Mouse (Mus musculus) right cerebral cortex, adult 2 months (tissue): Measurements from ENCODE around the gene Foxl1.

Experiments
- DNase-seq, 2 experiments: peaks; one replicate each; pipeline ENCODE4 v3.0.0; 2021 to 2022; ENCODE audit warnings: low spot score in 2 of 2

The Foxl1 gene

GRCm38 (mm10) chr8:121093496-121093895, 34.2 kb upstream of the Foxl1 start:
- DNase-seq, result no peak

DNA sequence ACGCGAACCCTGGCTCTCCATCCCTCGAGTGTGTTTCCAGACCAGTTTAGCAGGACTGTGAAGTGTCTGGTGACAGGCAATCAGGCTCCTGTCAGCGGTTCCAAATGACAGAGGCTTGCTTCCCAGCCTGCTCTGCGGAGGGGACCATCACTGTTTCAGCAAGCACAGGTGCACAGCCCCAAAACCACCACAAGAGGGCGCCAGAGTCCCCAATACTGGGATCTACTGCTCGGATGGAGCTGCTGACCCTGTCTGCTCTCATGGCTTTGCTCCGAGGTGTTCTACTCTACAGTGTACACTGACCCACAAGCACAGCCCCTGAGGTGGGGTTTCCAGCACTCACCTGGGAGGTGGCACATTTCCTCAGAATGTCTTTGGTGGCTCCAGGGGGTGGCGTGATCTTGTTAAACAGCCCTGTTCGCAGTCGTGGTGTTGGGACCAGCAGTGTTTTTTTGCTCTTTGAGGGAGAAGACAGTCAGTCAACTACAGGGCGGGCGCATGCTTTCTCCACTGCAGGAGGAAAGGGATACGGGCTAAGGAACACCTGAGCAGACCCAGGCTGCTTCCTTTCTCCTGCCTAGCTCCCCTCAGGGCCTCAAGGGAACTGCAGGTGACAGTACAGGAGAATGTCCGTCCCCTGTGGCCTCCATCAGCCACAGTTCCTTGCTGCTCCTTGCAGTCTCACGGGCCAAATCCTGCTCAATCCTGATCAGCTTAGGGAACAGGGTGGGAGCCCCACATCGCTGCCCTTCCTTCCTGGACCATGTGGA, 23.5 kb upstream of the Foxl1 start:
- DNase-seq, result peak; percentile 75 to 76

DNA sequence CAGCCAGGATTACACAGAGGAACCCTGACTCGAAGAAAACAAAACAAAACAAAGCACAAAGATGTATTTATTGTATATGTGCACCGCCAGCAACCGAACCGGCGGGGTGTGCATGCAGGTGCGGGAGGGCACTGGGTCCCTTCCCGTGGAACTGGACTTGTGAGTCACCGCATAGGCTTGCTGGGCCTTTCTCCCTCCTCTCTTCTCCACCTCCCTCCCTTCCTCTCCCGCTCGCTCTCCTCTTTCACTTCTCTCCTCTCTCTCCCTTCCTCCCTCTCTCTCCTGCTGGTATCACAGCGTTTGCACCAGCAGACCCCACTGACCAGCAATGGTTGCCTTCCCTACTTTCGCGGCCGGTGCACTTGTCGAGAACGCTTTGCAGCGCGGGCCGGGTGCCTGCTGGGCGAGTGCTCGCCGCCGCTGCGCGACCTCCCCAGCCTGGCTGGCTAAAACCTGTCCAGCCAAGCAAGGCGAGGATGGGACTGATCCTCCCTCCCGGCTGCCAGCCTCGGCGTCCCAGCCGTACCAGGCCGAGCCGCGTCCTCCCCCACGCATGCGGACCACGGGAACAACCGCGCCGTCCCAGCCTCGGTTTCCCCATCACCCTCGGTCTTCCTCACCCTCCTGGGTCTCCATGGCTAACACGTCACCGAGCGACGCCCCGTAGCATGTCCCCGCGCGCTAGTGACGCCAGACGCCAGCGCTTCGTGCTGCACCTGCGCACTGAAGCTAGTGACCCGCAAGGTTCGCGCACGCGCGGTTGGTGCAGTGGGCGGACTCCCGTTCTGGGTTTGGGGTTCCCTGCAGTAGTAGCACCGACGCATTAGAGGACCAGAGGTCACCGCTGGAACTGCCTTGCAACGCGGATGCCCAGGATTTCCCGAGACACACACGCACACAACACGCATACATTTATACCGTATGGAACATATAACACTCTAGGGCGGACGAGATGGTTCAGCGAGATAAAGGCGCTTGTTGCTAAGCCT, 19.8 kb upstream of the Foxl1 start, which contains the start of gene Mthfsd:
Gene Mthfsd, minus strand, starts transcription at position 725 of the 989 bp plus-strand sequence.
- DNase-seq, result peak; percentile 99

DNA sequence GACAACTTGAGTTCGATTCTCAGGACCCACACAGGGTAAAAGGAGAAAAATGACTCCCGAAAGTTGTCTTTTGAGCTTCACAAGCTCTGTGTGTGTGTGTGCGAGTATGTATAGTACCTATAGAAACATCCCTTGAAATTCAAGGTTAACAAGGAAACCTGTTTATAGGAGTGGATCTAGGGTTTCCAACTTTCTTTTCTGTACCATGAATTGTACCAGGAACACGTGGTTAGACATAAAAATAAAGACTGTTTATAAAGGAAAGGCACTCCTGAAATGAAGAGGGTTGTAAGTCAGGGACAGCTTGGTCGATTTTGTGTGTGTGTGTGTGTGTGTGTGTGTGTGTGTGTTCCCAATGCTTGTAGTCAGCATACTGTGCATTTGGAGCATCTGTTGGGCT, 19.1 kb upstream of the Foxl1 start:
- DNase-seq, result no peak

GRCm38 (mm10) chr8:121111145-121111907, 16.4 kb upstream of the Foxl1 start:
- DNase-seq, result no peak

DNA sequence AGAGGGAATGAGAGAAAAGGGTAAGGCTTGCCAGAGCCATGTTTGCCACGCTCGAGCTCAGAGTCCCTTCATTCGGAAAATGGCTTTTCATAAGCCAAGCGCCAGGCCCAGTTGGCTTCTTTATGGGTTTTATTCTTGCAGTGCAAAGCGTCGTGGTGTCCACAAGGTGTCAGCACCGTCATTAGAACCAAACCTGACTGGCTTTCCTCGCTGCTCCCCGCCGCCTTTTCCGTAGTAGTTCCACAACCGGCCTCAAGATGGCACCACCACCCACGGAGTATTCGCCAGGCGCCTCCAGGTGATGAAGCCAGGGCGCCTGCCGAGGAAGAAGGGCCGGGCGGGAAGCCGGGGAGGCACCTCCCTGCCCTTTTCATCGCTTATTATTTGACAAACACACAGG, 14.5 kb upstream of the Foxl1 start:
- DNase-seq, result peak; percentile 97 to 99

DNA sequence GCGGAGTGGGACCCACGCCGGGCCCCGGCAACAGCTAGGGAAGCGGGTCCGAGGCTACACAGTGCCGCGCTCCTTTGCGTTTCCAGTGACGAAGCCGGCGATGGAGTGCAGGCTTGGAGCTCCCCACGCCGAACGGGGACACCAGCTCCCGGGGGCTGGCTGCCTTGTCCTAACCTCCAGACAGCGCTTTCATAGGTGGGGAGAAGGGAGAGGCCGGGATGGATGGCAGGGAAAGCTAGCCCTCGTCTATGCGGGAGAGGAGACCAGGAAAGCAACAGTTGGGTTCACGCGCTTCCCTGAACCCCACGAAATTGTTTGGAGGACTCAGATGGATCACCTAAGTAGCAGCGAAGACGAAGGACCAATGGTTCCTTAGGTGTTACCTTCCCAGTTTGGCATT, 12.6 kb upstream of the Foxl1 start:
- no peak for DNase-seq

DNA sequence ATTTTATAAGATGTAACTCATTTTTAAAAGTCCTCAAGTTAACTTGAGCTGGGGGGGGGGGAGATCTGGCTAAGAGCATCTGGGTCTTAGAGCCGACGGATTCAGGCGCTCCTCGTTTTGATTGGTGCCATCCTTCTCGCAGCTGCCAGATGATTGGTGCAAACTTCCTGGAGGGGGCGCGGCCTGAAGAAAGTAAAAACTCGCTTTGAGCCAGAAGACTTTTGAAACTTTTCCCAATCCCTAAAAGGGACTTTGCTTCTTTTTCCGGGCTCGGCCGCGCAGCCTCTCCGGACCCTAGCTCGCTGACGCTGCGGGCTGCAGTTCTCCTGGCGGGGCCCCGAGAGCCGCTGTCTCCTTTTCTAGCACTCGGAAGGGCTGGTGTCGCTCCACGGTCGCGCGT, 11.8 kb upstream of the Foxl1 start, which contains the start of gene Foxc2:
Gene Foxc2, plus strand, starts transcription at position 224 of the 400 bp plus-strand sequence.
- peak; percentile 45 to 63 for DNase-seq

DNA sequence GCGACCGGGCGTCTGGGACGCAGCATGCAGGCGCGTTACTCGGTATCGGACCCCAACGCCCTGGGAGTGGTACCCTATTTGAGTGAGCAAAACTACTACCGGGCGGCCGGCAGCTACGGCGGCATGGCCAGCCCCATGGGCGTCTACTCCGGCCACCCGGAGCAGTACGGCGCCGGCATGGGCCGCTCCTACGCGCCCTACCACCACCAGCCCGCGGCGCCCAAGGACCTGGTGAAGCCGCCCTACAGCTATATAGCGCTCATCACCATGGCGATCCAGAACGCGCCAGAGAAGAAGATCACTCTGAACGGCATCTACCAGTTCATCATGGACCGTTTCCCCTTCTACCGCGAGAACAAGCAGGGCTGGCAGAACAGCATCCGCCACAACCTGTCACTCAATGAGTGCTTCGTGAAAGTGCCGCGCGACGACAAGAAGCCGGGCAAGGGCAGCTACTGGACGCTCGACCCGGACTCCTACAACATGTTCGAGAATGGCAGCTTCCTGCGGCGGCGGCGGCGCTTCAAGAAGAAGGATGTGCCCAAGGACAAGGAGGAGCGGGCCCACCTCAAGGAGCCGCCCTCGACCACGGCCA, 11.1 kb upstream of the Foxl1 start:
- no peak for DNase-seq

DNA sequence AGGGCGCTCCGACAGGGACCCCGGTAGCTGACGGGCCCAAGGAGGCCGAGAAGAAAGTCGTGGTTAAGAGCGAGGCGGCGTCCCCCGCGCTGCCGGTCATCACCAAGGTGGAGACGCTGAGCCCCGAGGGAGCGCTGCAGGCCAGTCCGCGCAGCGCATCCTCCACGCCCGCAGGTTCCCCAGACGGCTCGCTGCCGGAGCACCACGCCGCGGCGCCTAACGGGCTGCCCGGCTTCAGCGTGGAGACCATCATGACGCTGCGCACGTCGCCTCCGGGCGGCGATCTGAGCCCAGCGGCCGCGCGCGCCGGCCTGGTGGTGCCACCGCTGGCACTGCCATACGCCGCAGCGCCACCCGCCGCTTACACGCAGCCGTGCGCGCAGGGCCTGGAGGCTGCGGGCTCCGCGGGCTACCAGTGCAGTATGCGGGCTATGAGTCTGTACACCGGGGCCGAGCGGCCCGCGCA, 10.5 kb upstream of the Foxl1 start:
- no peak for DNase-seq

- DNase-seq, result no peak
Observed at GRCm38 (mm10) chr8:121117906-121118305, 9.8 kb upstream of the Foxl1 start.

DNA sequence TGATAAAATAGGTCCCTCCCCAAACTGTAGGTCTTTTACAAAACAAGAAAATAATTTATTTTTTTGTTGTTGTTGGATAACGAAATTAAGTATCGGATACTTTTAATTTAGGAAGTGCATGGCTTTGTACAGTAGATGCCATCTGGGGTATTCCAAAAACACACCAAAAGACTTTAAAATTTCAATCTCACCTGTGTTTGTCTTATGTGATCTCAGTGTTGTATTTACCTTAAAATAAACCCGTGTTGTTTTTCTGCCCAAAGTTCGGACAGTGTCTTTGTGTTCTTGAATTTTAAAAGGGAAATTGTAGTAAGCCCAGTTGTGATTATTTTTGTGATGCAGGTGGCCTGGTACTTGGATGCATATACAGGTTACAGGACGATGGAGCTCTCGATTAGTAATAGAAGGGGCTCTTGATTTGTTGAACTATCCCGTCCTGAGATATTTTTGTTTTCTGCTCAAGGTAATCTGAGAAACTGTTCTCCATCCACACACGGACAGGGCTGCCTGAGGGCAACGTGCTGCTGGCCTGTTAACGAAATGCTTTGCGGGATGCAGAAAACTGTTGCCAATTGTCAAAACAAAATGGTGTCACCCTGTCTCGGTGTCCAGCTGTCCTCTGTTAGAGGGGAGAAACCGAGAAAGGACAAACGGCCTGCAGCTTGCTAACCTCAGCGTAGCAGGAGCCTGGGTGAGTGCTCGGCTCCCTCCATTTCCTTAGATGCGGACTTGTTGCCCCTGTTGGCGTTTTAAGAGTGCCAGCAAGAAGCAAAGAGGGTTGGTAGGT, 8.9 kb upstream of the Foxl1 start:
- DNase-seq, result no peak

DNA sequence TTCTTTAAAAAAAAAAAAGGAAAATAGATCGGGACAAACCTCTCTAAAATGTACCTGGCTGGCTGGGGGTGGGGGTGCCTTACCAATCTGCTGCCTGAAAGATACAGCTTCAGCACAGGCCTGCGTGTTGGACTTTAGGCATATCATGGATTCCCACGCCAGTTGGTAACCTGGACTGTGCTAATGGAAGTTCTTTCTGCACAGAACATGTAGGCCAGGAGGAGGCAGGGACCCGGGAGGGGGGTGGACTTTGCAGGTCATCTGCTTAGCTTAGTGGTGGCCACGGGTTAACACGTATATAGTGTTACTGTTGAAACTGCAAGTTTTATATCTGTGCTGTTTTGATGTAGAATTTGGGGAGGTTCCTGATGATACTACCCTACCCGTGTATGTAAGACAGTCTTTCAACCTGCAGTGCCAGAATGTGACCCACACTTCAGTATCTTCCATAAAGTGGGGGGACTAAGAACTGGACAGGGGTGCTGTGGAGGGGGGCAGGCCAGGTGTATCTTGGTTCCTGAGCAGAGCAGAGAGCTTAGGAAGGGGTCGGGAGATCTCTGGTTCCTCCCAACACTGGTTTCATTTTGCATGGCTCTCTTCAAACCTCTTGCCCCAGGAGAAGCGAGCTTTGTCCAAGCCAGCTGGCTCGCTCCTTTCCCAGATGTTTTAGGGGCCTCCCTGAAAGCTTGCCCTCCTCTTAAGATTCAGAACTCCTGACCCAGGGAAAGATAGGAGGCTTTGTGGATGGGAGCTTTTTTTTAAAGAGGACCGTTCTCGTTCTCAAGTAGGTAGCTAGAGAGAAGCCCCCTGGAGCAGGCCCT, 7.9 kb upstream of the Foxl1 start:
- DNase-seq, result no peak

DNA sequence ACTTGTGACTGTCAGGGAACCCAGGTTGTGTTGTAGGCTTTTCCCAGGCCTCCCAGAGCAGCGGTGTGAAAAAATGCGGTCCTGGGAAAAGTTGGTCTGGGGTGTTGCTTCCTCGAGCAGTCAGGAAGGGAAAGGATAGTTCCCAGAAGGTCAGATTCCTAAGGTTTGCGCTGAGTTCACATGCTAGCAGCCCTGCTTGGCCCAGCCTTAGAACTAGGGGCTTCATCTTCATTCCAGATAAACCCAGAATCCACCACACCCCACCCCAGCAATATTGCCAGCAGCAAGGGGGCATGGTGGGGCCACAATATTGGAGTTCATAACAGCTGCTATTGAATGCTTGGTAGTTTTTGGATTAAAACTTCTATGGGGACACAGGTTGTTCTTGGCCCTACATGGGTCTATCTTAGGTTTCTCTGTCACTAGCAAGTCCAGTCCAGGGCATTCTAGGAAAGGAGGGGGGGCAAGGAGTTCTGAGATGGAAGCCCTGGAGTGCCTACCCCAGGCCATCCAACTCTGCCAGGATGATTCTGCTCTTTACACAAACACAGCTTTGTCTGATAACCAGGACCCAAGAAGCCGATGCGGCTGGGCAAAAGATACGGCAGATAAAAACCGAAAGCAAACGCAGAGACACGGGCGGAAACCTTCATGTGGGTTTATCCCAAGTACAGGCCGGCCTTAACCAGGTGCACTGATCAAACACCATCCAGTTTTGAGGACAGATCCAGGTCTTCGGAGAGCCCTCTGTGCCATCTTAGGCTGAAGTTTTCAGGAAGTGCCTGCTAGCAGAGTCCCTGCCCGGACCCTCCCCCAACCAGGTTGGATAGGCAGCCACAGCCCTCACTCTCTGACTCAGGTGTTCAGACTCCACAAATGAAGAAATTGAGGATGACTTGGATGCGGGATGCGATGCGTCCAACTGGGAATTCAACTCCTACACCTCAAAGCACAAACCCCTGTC, 7.0 kb upstream of the Foxl1 start:
- DNase-seq, result no peak

DNA sequence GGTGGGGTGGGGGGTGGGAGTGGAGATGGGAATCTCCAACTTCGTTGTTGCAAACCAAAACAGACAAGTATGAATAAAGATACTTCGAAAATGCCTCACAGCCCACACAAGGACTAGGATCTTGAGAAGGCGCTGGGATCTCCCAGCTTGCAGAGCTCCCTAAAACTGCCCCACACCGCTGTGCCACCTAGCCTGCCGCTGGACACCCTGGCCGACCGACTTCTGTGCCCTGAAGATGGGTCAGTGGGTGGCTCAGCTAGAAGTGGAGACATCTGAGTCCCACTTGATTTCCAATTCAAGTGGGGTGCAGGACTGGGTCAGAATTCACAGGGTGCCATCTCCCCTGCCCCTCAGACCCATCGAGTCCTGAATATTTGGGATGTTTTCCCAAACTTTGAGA, 6.0 kb upstream of the Foxl1 start:
- no peak for DNase-seq

- DNase-seq, result no peak
Observed at GRCm38 (mm10) chr8:121122368-121122767, 5.4 kb upstream of the Foxl1 start.

- DNase-seq, result no peak
Observed at GRCm38 (mm10) chr8:121123113-121123512, 4.6 kb upstream of the Foxl1 start.

DNA sequence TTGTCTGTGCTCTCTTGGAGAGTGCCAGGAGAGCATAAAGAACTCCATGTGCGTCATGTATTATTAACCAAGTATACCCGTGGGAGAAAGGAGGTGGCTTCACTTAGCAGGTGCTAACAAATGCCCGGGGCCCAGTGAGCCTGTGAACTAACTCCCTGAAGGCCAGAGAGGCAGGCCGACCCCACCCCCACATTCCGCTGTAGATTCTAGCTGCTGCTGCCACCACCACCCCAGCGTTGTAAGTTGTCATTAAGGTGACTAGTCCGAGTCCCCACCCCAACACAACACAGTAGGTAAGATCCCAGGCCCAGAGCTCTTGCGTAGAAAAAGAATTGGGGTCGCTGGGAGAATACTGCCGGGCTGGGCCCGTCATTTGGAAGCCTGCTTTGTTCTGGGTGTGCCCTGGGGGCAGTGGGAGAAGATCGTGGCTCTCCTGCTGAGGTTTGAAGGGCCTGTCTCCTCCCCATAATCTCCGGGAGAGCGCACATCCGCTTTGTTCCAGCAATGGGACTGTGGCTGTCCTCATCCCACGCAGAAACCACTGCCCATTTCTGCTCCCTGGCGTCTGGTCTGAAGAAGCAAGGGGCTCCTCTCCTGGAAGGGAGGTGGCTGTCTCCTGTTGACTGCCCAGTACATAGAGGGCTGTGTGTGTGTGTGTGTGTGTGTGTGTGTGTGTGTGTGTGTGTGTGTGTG, 3.0 kb upstream of the Foxl1 start:
- DNase-seq, result no peak
